Mouse (Mus musculus): ENCODE data around the gene Ube2d3. TPM values are rescaled to one million over a fixed set of nuclear protein-coding genes. Genes with fewer than 3 reads are reported as not detected.
A peak's percentile ranks its signal among the peaks of the same experiment; 100 is the strongest.
"Not testable (repeated sequence)": the region's sequence is repeated elsewhere in the genome, so short reads cannot be mapped to it uniquely, and the experiment has no call there.

Gene Ube2d3
- polyA plus RNA-seq, 1 experiment from 2014 or later, result 489 TPM

DNA sequence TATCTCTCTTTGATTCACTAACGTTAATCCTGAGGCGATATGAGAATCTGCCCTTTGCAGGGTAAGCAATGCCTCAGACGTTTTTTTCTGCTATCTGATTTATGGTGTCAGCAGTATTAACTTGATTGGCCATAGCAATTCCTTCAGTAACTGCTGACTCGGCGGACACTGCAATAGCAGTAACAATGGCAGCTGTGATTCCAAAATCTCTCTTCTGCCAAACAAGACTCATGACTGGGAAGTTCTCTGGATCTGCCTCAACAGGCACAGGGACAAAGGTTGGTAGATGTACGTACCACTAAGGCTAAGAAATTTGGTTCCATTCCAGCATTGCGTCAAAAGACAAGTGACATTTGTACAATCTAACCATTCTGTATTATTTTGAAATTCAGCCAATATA is 55.4 kb downstream of the Ube2d3 start:
- H3K36me3 ChIP-seq (ENCODE audit: control insufficient read depth, insufficient read depth), result peaks cover 12% of the 10 kb centered on the region
- H3K4me1 ChIP-seq (ENCODE audit: control insufficient read depth, insufficient read depth, low read length); H3K9ac ChIP-seq (ENCODE audit: low read length); ATAC-seq (replicated peaks; ENCODE audit: extremely low read depth, insufficient read depth, low FRiP score); H3K27ac ChIP-seq (ENCODE audit: low read length); H3K9me3 ChIP-seq (replicated peaks; ENCODE audit: control insufficient read depth, low read length); H3K27me3 ChIP-seq (ENCODE audit: control insufficient read depth, insufficient read depth, low read length); H3K4me2 ChIP-seq (ENCODE audit: low read depth, low read length); H3K4me3 ChIP-seq (ENCODE audit: low read length): not testable (repeated sequence)
- 76% methylated on average over 7 of the region's 7 CpGs for WGBS

DNA sequence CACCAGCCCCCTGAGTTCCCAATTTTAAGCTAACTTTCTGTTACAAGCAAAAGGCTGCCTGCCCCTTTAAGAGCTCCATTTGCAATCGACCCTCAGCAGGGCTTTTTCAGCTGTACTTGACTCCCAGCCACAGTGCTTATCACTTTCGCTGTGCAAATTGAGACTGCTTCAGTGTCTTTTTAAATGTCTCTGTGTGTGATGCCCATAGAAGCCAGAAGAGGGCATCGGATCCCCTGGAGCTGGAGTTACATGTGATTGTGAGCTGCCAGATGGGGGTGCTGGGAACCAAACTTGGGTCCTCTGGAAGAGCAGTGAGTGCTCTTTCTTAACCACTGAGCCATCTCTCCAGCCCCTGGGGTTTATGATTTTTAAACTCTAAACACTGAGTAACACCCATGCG is 60.0 kb downstream of the Ube2d3 start:
- H3K27me3 ChIP-seq (ENCODE audit: control insufficient read depth, insufficient read depth, low read length); H3K27ac ChIP-seq (ENCODE audit: low read length); H3K4me3 ChIP-seq (ENCODE audit: low read length); H3K36me3 ChIP-seq (ENCODE audit: control insufficient read depth, insufficient read depth); H3K9me3 ChIP-seq (replicated peaks; ENCODE audit: control insufficient read depth, low read length); H3K4me2 ChIP-seq (ENCODE audit: low read depth, low read length); ATAC-seq (replicated peaks; ENCODE audit: extremely low read depth, insufficient read depth, low FRiP score); H3K9ac ChIP-seq (ENCODE audit: low read length): not testable (repeated sequence)
- 91% methylated on average over 4 of the region's 4 CpGs for WGBS
- peaks cover 10% of the 10 kb centered on the region for H3K4me1 ChIP-seq (ENCODE audit: control insufficient read depth, insufficient read depth, low read length)

DNA sequence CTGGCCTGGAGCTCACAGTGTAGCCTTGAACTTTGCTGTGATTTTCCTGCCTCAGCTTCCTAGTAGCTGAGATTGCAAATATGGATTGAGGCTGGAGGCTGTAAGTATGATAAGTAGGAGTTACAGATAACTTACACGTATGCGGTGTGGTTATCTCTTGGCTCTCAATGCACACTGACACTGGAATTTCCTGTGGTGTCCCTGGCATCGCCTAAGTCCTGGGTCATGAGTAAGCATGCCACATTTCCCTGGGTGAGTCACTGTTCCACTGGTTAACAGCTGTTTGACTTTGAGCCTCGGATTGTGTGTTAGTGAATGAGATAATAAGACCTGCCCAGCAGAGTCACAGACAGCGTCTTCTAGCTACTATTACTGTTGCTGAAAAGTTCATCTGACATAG is 60.9 kb downstream of the Ube2d3 start:
- 30% methylated on average over 5 of the region's 5 CpGs for WGBS
- ATAC-seq (replicated peaks; ENCODE audit: extremely low read depth, insufficient read depth, low FRiP score), result no peak
- H3K36me3 ChIP-seq (ENCODE audit: control insufficient read depth, insufficient read depth), result peaks cover 3% of the 10 kb centered on the region; the same call in 1 of the 2 replicates

DNA sequence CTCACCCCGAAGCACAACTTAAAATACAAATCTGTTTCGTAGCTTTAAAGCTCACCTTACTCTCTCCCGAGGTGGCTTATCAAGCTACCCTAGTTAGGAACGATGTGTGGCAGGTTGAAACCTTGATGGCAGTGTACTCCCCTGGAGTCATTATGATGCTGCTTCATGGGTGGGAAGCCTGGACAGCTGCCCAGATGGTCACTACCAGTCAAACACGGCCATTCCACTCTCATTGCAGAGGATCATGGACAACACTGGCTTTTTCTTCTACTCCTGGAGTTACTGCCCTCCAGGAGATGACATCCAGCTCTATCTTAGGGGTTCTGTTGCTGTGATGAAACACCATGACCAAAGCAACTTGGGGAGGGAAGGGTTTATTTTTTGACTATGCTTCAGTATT is 65.2 kb downstream of the Ube2d3 start:
- Histone ChIP-seq H3K27me3 (ENCODE audit: control insufficient read depth, insufficient read depth, low read length) (no peaks in the 10 kb centered on the region), H3K4me2 (ENCODE audit: low read depth, low read length) (peak overlapping the region; percentile 36), H3K4me1 (ENCODE audit: control insufficient read depth, insufficient read depth, low read length) (peaks cover 16% of the 10 kb centered on the region), H3K27ac (ENCODE audit: low read length) (peak overlapping the region; percentile 73), H3K9me3 (replicated peaks; ENCODE audit: control insufficient read depth, low read length) (0 out of 2 replicates have a peak, but pooled peaks cover under 1% of the 10 kb centered on the region), H3K36me3 (ENCODE audit: control insufficient read depth, insufficient read depth) (peaks cover under 1% of the 10 kb centered on the region; the same call in 1 of the 2 replicates), H3K4me3 (ENCODE audit: low read length) (no peak overlapping the region), H3K9ac (ENCODE audit: low read length) (no peak overlapping the region)
- WGBS, result 52% methylated on average over 5 of the region's 5 CpGs
- ATAC-seq (replicated peaks; ENCODE audit: extremely low read depth, insufficient read depth, low FRiP score), result 0 out of 2 replicates have a peak, but pooled peaks have one; percentile 10

More for the DNA sequence above, 60.9 kb downstream of the Ube2d3 start:
- Histone ChIP-seq H3K4me2 (ENCODE audit: low read depth, low read length) (no peak overlapping the region), H3K4me1 (ENCODE audit: control insufficient read depth, insufficient read depth, low read length) (peaks cover 16% of the 10 kb centered on the region), H3K9ac (ENCODE audit: low read length) (no peak overlapping the region), H3K27ac (ENCODE audit: low read length) (no peak overlapping the region), H3K9me3 (replicated peaks; ENCODE audit: control insufficient read depth, low read length) (0 out of 2 replicates have a peak, but pooled peaks cover 3% of the 10 kb centered on the region), H3K4me3 (ENCODE audit: low read length) (no peak overlapping the region), H3K27me3 (ENCODE audit: control insufficient read depth, insufficient read depth, low read length) (no peaks in the 10 kb centered on the region)

DNA sequence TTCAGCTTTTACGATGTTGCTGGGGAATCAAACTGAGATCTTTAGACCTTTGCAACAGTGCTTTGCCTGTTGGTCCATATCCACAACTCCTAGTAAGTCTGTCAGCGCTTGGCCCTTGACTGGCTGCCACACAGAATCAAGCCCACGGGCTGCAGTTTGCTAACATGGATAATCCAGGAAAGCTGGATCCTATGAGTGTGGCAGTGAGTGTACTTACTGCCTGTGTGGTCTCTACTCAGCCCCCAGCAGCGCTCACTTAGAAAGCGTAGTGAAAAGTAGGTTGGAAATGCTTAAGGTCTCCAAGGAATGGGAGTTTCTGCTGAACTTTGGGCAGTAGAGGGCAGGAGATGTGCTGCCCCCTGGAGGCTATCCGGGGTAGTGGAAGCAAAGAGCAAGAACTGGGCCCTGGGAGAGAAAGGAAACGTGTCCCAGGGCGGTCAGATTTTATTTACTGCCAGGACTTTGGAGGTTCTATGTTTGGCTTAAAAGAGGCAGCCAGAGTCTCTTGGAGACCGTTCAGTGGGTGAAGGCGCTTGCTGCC is 67.5 kb downstream of the Ube2d3 start:
- Histone ChIP-seq H3K36me3 (ENCODE audit: control insufficient read depth, insufficient read depth) (no peaks in the 10 kb centered on the region), H3K9ac (ENCODE audit: low read length) (no peak overlapping the region), H3K9me3 (replicated peaks; ENCODE audit: control insufficient read depth, low read length) (no peaks in the 10 kb centered on the region), H3K4me3 (ENCODE audit: low read length) (no peak overlapping the region), H3K4me2 (ENCODE audit: low read depth, low read length) (no peak overlapping the region), H3K4me1 (ENCODE audit: control insufficient read depth, insufficient read depth, low read length) (peaks cover 16% of the 10 kb centered on the region), H3K27me3 (ENCODE audit: control insufficient read depth, insufficient read depth, low read length) (no peaks in the 10 kb centered on the region), H3K27ac (ENCODE audit: low read length) (no peak overlapping the region)
- 64% methylated on average over 10 of the region's 10 CpGs for WGBS
- ATAC-seq (replicated peaks; ENCODE audit: extremely low read depth, insufficient read depth, low FRiP score), result no peak

DNA sequence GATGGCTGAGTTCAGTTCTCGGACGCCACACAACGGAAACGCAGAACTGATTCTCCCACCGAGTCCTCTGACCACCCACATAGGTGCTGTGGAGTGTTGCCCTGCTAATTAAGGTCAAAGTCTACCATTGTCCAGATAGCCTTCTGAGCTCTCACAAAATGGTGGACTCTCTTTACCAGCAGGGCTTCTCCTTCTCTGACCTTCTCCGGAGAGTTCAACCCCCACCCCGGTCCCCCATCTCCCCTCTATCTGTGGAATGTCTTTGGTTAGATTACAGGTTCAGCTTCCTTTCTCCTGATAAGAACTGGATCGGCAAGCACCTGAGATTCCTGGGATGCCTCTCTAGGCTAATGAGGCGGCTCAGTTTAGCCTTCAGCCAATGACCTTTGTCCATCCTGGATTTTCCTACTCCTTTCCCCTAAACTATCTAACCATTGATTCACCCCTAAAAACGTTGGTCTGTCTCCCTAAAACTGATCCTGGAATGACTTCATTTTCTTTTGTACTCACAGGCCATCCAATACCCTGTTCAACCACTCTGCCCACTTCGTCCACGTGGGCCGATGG is 68.0 kb downstream of the Ube2d3 start:
- no peaks in the 10 kb centered on the region for H3K9me3 ChIP-seq (replicated peaks; ENCODE audit: control insufficient read depth, low read length)
- no peak for ATAC-seq (replicated peaks; ENCODE audit: extremely low read depth, insufficient read depth, low FRiP score)
- no peak overlapping the region for H3K4me2 ChIP-seq (ENCODE audit: low read depth, low read length)
- H3K4me1 ChIP-seq (ENCODE audit: control insufficient read depth, insufficient read depth, low read length), result peaks cover 16% of the 10 kb centered on the region
- H3K27me3 ChIP-seq (ENCODE audit: control insufficient read depth, insufficient read depth, low read length), result no peaks in the 10 kb centered on the region
- WGBS, result 77% methylated on average over 13 of the region's 13 CpGs
- no peak overlapping the region for H3K9ac ChIP-seq (ENCODE audit: low read length)
- no peak overlapping the region for H3K4me3 ChIP-seq (ENCODE audit: low read length)
- no peaks in the 10 kb centered on the region for H3K36me3 ChIP-seq (ENCODE audit: control insufficient read depth, insufficient read depth)
- H3K27ac ChIP-seq (ENCODE audit: low read length), result no peak overlapping the region

DNA sequence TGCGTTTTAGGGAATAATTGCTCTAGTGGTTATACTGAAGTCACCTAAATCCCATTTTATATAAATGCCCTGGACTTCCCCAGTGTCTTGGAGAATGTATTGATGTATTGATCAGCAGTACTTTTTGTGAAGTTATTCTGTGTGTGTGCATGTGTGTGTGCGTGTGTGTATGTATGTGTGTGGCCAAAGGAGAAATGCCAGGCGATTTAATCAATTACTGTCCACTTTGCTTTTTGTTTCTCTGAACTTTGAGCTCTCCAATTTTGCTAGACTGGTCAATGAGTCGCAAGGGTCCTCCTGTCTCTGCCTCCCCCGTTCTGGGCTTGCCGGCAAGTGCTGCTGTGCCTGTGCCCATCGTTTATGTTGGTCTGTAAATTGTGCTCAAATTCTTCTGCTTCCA is 69.6 kb downstream of the Ube2d3 start:
- 91% methylated on average over 7 of the region's 7 CpGs for whole genome bisulfite sequencing
- no peaks in the 10 kb centered on the region for H3K36me3 ChIP-seq (ENCODE audit: control insufficient read depth, insufficient read depth)

DNA sequence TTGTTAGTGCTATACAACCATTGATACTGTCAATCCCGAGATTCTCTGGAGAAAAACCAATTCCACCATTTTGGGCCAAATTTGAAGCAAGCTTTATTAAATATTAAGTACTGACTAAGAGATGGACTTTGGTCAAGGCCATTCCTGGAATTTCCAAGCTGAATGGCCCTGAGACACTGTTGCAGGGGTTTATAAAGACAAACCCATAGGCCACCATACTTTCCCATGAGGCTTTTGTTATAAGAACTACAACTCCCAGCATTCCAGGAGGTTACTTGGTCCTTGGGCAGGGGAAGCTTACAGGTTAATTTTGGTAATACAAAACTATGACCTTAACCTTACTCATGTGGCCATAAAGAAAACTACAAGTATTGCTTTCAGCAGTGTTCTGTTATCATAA is 70.2 kb downstream of the Ube2d3 start:
- Histone ChIP-seq H3K9ac (ENCODE audit: low read length) (no peak overlapping the region), H3K27me3 (ENCODE audit: control insufficient read depth, insufficient read depth, low read length) (no peaks in the 10 kb centered on the region), H3K4me3 (ENCODE audit: low read length) (no peak overlapping the region), H3K4me2 (ENCODE audit: low read depth, low read length) (no peak overlapping the region), H3K36me3 (ENCODE audit: control insufficient read depth, insufficient read depth) (no peaks in the 10 kb centered on the region), H3K4me1 (ENCODE audit: control insufficient read depth, insufficient read depth, low read length) (peaks cover 9% of the 10 kb centered on the region), H3K9me3 (replicated peaks; ENCODE audit: control insufficient read depth, low read length) (no peaks in the 10 kb centered on the region), H3K27ac (ENCODE audit: low read length) (no peak overlapping the region)
- 85% methylated on average over 1 of the region's 1 CpGs for WGBS
- no peak for ATAC-seq (replicated peaks; ENCODE audit: extremely low read depth, insufficient read depth, low FRiP score)

More for the DNA sequence above, 69.6 kb downstream of the Ube2d3 start:
- no peaks in the 10 kb centered on the region for H3K27me3 ChIP-seq (ENCODE audit: control insufficient read depth, insufficient read depth, low read length)
- ATAC-seq (replicated peaks; ENCODE audit: extremely low read depth, insufficient read depth, low FRiP score), result no peak
- H3K9ac ChIP-seq (ENCODE audit: low read length), result no peak overlapping the region
- H3K4me2 ChIP-seq (ENCODE audit: low read depth, low read length), result no peak overlapping the region
- no peak overlapping the region for H3K27ac ChIP-seq (ENCODE audit: low read length)
- no peaks in the 10 kb centered on the region for H3K9me3 ChIP-seq (replicated peaks; ENCODE audit: control insufficient read depth, low read length)
- H3K4me1 ChIP-seq (ENCODE audit: control insufficient read depth, insufficient read depth, low read length), result peaks cover 14% of the 10 kb centered on the region
- H3K4me3 ChIP-seq (ENCODE audit: low read length), result no peak overlapping the region

DNA sequence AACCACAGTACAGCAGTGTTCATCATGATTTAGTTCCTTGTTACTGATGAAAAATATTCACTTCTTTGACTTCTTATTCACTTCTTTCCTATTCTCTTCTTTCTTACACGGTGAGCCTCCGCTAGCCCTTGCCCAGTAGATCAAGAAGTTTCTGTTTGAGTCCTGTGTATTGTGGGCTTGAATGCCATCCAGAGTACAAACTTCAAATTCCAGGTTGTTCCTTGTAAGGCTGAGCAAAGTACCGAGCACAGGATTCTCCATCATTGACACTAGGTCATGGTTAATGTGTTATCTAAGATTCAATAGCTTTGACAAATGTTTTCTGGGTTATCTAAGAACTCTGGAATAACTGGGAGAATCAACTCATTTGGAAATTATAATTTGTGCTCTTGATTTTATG is 72.4 kb downstream of the Ube2d3 start:
- WGBS, result 84% methylated on average over 3 of the region's 3 CpGs
- no peak for ATAC-seq (replicated peaks; ENCODE audit: extremely low read depth, insufficient read depth, low FRiP score)
- Histone ChIP-seq H3K9ac (ENCODE audit: low read length) (no peak overlapping the region), H3K4me3 (ENCODE audit: low read length) (no peak overlapping the region), H3K4me1 (ENCODE audit: control insufficient read depth, insufficient read depth, low read length) (peaks cover 16% of the 10 kb centered on the region; the same call in 1 of the 2 replicates), H3K27me3 (ENCODE audit: control insufficient read depth, insufficient read depth, low read length) (no peaks in the 10 kb centered on the region), H3K27ac (ENCODE audit: low read length) (no peak overlapping the region), H3K36me3 (ENCODE audit: control insufficient read depth, insufficient read depth) (no peaks in the 10 kb centered on the region), H3K9me3 (replicated peaks; ENCODE audit: control insufficient read depth, low read length) (no peaks in the 10 kb centered on the region), H3K4me2 (ENCODE audit: low read depth, low read length) (no peak overlapping the region)

Measured in heart, embryonic 16.5 days (tissue).